Mouse (Mus musculus): ENCODE data around the gene Alkbh1.

The Alkbh1 gene

DNA sequence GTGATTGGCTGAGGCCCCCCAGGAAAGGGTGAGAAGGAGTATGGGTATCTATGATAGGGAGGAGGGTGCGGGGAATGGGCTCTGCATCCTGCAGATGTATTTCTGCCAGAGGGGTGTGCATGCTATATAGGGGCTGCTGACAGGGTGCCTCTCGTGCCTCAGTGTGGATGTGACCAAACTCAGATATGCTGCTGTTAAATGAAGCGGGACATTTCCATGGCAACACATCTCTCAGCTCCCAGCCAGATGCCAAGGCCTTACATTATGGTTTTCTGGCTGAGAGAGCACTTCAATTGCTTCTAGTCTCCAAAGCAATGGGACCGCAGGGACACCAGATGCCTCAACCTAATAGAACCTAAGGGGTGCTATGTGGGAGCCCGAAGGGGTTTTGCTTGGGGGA lies 24.9 kb downstream of the Alkbh1 start:
- no peak for DNase-seq (ENCODE audit: low spot score)

- DNase-seq (ENCODE audit: low spot score): peak; percentile 58
These were observed 27.1 kb downstream of the Alkbh1 start for GRCm38 (mm10) chr12:87416690-87417089.

DNA sequence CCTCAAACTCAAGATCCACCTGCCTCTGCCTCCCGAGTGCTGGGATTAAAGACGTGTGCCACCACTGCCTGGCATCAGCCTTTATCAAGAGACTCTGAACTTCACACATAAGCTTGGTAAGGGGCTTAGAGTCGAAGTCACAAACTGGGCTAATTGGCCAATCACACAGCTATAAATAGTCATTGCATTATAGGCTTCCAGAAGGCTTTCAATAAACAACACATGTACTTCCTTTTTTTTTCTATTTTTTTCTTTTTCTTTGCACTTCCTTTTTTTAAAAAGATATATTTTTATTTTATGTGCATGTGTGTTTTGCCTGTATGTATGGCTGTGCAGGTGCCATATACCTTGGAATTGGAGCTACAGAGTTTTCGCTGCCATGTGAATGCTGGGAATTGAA lies 28.5 kb downstream of the Alkbh1 start:
- no peak for DNase-seq (ENCODE audit: low spot score)

DNA sequence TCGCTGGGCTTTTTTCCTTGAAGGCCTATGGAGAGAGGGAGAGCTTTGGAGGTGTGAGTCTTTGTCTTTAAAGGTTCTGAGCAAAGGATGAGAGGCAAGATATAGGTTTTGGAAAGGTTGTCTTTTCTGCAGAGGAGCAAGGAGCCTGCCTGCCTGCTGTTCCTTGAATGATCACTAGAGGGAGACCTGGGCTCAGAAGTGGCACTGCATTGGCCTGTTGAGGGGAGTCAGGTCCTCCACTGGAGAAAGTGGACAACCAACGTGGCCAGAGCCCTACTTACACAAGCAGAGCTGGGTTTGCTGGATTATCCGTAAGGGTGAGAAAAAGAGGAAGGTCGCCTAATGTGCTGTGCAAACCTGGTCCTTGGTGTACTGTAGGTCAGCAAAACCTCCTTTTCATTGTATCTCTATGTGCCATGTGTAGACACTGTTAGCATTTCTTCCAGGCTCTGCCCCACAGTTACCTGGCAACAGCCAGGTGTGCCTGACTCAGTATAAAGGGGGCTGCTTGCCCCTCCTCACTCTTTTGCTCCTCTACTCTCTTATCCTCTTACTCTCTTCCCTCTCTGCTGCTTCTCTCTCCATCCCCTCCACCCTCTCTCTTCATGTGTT lies 30.5 kb downstream of the Alkbh1 start:
- DNase-seq (ENCODE audit: low spot score): peak; percentile 67

DNA sequence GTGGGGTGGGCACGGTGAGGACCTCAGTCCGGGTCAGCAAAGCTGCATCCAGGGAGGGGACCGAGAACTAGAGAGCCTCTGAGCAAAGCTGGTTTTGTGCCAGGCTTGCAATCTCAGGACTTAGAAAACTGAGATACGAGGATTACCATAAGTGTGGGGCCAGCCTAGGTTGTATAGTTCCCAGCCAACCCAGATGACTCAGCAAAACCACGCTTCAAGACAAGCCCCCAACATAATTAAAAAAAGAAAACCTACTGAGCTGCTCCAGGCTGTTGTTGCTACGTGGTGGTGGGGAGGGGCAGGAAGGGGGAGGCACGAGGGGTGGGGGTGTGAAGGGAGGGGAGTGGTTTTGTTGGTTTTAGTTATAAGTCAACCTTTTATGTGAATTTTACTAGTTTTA lies 32.8 kb downstream of the Alkbh1 start:
- no peak for DNase-seq (ENCODE audit: low spot score)

- DNase-seq (ENCODE audit: low spot score): no peak
These were observed 34.7 kb downstream of the Alkbh1 start for GRCm38 (mm10) chr12:87409123-87409522.

DNA sequence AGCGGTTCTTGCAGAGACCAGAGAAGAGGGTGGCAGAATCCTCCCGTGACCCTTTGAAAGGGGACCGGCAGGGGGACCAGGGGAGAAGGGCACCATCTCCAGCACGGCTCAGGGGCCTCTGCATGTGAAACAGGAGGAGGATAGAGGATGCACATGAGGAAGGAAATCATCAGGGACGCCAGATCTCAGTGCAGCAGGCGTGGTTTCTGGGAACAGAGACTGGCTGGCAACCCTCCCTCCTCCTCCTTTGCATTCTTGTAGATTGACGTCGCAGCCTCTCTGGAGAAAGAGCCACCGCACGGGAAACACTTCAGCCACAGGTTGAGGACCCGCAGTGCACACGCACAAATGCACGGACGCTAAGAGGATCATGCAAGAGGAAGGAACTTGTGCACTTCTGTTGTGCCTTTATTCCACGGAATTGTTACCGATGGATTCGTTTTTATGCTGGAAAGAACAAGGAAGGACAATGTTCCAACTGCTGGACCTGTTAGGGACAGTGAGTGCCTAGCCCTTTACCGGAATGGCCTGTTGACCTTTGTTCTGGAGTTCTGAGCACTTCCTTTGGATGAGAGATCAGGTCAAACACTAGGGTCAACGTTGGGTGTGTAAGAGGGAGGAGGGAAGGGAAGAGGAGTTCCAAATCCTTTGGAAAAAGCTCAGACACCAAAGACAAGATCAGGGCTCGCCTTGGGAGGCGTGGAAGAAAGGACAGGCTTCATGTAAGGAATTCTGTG lies 35.8 kb downstream of the Alkbh1 start:
- no peak for DNase-seq (ENCODE audit: low spot score)

DNA sequence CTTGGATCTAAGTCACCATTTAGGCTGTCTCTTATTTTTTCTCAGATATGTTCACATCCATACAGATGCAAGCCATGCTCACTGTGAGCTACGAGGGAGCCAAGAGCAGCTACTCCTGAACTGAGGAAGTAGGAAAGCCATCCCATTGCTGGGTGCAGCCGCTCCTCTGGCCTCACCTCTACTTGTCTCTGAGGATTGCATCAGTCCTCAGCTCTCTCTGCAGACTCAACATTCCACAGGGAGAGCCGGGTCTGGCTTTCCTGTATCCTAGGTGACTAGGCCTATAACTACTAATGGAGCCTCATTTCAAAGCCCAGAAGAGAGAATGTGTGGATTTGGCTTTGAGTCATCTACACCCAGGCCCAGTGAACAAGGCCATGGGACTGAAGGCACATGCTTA lies 38.1 kb downstream of the Alkbh1 start:
- DNase-seq (ENCODE audit: low spot score): no peak

- no peak for DNase-seq (ENCODE audit: low spot score)
These were observed 38.7 kb downstream of the Alkbh1 start for GRCm38 (mm10) chr12:87405165-87405564.

- DNase-seq (ENCODE audit: low spot score): no peak
These were observed 41.9 kb downstream of the Alkbh1 start for GRCm38 (mm10) chr12:87401883-87402282.

- DNase-seq (ENCODE audit: low spot score): no peak
These were observed 44.5 kb downstream of the Alkbh1 start for GRCm38 (mm10) chr12:87399119-87399819.

- DNase-seq (ENCODE audit: low spot score): no peak
These were observed 45.9 kb downstream of the Alkbh1 start for GRCm38 (mm10) chr12:87397811-87398417.

GRCm38 (mm10) chr12:87397126-87397525 lies 46.7 kb downstream of the Alkbh1 start:
- DNase-seq (ENCODE audit: low spot score): no peak

GRCm38 (mm10) chr12:87394316-87394715 lies 49.5 kb downstream of the Alkbh1 start:
- DNase-seq (ENCODE audit: low spot score): no peak

DNA sequence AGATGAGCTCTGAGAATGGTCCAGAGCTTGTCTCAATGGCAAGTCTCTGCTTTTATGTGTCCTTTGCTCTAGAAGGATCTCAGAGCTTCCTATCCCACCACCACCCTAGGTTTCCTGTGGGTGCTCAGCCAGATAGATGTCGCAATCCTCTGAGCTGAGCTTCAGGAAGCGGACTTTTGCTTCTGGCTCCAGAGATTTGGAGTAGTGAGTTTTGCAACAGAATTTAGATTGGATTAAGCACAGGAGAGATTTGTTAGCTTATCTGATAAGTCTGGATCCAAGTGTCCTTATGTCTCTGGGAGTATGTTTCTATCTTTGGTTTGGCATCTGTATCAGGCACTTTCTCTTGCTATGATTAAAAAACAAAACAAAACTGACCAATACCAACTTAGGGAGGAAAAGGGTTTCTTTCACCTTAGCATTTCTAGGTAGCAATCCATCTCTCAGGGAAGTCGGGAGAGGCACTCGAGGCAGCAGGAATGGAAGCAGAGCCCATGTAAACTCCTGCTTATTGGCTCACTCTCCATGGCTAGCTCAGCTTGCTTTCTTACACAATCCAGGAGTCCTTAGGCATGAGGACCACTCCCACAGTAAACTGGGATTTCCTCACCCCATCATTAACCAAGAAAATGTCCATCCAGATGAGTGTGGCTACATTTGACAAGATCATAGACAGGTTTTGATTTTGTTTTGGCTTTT lies 50.2 kb downstream of the Alkbh1 start:
- no peak for DNase-seq (ENCODE audit: low spot score)

DNA sequence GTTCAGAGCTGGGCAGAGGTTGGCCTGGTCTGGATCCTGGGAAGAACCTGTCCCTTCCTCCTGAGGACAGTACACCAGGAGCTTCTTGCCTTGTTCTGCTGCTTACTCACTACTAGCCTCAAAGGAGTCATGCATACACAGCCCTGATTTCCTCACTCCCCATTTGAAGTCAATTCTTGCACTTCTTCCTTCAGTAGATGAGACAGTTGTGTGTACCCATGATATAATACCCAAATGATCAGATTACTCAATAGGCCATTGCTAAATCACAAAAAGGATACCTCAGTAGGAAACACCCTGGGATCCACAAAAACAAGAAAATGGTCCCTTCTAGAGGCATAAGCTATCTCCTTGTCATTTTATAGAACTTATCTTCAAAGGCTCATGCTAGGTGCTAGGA lies 52.5 kb downstream of the Alkbh1 start:
- DNase-seq (ENCODE audit: low spot score): no peak

DNA sequence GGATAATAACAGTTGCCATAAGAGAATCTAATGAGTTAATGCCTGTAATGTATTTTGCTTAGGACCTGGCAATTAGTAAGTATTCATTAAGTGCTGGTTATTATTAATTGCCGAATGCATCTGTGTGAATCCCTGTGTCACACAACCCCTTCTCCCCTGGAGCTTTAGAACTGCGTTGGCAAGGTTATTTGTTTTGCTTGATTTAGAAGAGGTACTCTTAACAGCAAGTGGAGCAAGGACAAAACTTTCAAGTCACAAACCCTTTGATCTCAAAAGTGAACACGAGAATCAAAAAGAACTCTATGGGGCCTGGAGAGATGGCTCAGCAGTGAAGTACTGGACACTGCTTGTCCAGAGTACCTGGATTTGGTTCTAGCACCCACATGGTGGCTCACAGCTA lies 54.6 kb downstream of the Alkbh1 start:
- DNase-seq (ENCODE audit: low spot score): no peak

GRCm38 (mm10) chr12:87388122-87388774 lies 55.6 kb downstream of the Alkbh1 start, which contains the start of gene Sptlc2:
Gene Sptlc2, minus strand, starts transcription at chr12:87388355.
- peak; percentile 98 for DNase-seq (ENCODE audit: low spot score)

DNA sequence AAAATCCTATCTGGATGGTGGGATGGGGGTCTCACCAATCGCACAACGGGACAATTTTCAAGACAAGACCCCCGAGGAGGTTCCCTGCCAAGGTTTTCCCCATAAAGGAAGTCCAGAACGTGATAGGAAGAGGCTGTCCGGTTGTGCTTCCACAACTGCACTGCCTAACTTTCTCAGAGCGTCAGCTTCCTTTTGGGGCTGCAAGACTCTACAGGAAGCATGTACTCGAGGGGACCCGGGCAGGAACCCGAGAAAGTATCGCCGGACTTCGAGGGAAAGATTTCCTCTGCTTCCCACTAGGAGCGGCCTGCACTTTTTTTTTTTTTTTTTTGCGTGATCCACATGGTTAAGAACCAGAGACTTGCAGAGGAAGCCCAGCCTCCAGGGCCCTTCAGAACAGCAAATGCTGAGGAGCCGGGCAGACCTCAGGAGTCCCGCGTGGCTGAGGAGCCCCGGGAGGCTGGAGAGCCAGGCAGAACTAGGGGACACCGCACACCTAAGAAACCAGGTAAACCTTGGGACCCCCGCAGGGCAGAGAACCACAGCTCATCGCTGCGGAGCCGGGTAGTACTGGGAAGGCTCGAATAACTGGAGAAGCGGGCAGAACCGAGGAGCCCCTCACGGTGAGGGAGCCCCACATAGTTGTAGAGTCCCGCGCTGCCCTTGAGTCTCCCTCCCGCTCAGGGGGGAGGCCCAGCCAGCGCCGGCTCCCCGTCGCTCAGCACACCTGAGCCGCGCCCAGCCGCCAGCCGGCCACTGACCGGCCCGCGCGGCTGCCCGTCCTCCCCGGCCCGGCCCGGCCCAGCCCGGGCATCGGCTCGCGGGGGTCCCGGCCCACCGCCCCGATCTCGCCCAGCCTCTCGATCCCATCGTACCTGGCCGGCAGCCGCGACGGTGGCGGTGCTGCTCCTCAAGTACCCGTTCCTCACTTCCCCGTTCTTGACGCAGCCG lies 56.4 kb downstream of the Alkbh1 start:
- no peak for DNase-seq (ENCODE audit: low spot score)

DNA sequence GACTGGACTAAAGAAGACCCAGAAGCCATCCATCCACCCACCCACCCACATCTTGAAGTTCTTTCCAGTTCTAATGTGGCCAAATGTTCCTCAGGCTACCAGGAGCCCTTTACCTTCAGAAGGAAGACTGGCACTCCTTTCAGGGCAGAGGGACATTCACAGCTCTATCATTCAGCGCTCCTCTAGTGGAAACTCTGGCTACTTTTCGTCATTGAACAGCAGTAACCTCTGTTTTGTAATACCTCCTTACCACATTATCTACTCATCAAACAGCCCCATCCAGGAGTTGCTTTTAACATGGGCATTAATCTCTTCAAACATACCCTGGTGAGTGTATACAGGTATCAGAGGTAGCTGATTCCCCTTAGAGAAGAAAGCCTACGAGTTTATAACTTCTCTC lies 58.8 kb downstream of the Alkbh1 start:
- no peak for DNase-seq (ENCODE audit: low spot score)

DNA sequence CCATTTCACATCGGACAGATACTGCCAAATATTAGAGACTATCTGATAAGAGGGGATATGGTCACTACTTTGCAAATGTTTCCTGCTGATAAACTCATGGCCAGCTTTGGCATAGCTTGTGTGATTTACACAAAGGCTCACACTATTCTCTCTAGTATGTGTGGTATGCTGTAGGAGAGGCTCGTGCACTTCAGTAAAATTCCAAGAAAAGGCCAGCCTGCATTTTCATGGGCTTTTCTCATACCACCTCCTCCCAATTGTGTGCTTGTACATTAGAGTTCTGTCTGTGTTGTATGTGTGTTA lies 62.5 kb downstream of the Alkbh1 start:
- DNase-seq (ENCODE audit: low spot score): no peak
